Mouse (Mus musculus): ENCODE measurements around the gene Cope.

Gene Cope

GRCm38 (mm10) chr8:70302358-70302890, at the start of gene Cope, which contains the start of gene Ddx49:
TSS of gene Cope (plus strand) at chr8:70302518.
TSS of gene Ddx49 (minus strand) at chr8:70302489.
- DNase-seq (ENCODE audit: low spot score): peak; percentile 83

- DNase-seq (ENCODE audit: low spot score): no peak
These were observed 47.7 kb upstream of the Cope start for GRCm38 (mm10) chr8:70254628-70255027.

- DNase-seq (ENCODE audit: low spot score): no peak
These were observed 44.9 kb upstream of the Cope start for GRCm38 (mm10) chr8:70257456-70257855.

GRCm38 (mm10) chr8:70258600-70258999, 43.7 kb upstream of the Cope start:
- DNase-seq (ENCODE audit: low spot score): no peak

GRCm38 (mm10) chr8:70259043-70259442, 43.3 kb upstream of the Cope start:
- no peak for DNase-seq (ENCODE audit: low spot score)

- DNase-seq (ENCODE audit: low spot score): no peak
These were observed 34.6 kb upstream of the Cope start for GRCm38 (mm10) chr8:70267674-70268073.

- no peak for DNase-seq (ENCODE audit: low spot score)
These were observed 34.0 kb upstream of the Cope start for GRCm38 (mm10) chr8:70268311-70268710.

GRCm38 (mm10) chr8:70268799-70269565, 33.3 kb upstream of the Cope start:
- no peak for DNase-seq (ENCODE audit: low spot score)

GRCm38 (mm10) chr8:70272949-70273348, 29.4 kb upstream of the Cope start:
- peak; percentile 41 for DNase-seq (ENCODE audit: low spot score)

GRCm38 (mm10) chr8:70274350-70274749, 28.0 kb upstream of the Cope start:
- no peak for DNase-seq (ENCODE audit: low spot score)

- DNase-seq (ENCODE audit: low spot score): no peak
These were observed 25.8 kb upstream of the Cope start for GRCm38 (mm10) chr8:70276476-70276875.

- no peak for DNase-seq (ENCODE audit: low spot score)
These were observed 24.1 kb upstream of the Cope start for GRCm38 (mm10) chr8:70278175-70278574.

GRCm38 (mm10) chr8:70279266-70279665, 23.1 kb upstream of the Cope start:
- no peak for DNase-seq (ENCODE audit: low spot score)

- no peak for DNase-seq (ENCODE audit: low spot score)
These were observed 21.3 kb upstream of the Cope start for GRCm38 (mm10) chr8:70281001-70281400.

GRCm38 (mm10) chr8:70282603-70283135, 19.6 kb upstream of the Cope start, which contains the start of gene Homer3:
TSS of gene Homer3 (plus strand) at chr8:70282827.
- DNase-seq (ENCODE audit: low spot score): peak; percentile 89

- no peak for DNase-seq (ENCODE audit: low spot score)
These were observed 18.9 kb upstream of the Cope start for GRCm38 (mm10) chr8:70283136-70284077.

- DNase-seq (ENCODE audit: low spot score): no peak
These were observed 17.9 kb upstream of the Cope start for GRCm38 (mm10) chr8:70284421-70284820.

GRCm38 (mm10) chr8:70285304-70285703, 17.0 kb upstream of the Cope start:
- no peak for DNase-seq (ENCODE audit: low spot score)

- DNase-seq (ENCODE audit: low spot score): no peak
These were observed 15.6 kb upstream of the Cope start for GRCm38 (mm10) chr8:70286737-70287136.

GRCm38 (mm10) chr8:70293988-70294405, 8.3 kb upstream of the Cope start:
- DNase-seq (ENCODE audit: low spot score): no peak

- DNase-seq (ENCODE audit: low spot score): no peak
These were observed 1.4 kb upstream of the Cope start for GRCm38 (mm10) chr8:70300881-70301280.

- DNase-seq (ENCODE audit: low spot score): no peak
These were observed 583 bp downstream of the Cope start for GRCm38 (mm10) chr8:70302901-70303300.

All from ovary, adult 18-20 months (tissue).